Mouse (Mus musculus): ENCODE measurements at regions not wholly inside any gene's neighbourhood (a gene's known extent, or its start where the extent isn't known, plus 50 kb on each side); places are given as distances from the start of the nearest gene placed in this dataset.

DNA sequence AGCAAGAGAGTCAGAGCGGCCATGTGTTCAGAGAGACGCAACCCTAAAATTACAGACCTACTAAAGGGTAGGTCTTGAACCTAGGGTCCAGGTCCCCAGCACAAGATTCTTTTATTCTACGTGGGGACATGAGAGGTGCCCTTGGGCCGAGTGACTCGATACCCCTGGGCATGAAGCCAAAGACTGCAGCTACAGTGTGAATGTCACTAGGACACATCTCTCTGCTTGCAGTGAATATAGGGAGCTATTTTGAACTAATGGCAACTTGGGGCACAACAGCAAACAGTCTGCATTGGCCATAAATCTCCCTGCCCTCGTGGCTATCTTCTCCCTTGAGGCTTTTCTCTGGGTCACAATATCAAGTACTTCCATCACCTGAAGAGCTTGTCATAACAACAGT lies 470.7 kb downstream of the Prss52 start:
- DNase-seq (ENCODE audit: extremely low read depth, insufficient read length, low spot score) = no peak

- DNase-seq (ENCODE audit: extremely low read depth, insufficient read length, low spot score) = no peak
These were observed 471.9 kb downstream of the Prss52 start for GRCm38 (mm10) chr14:64575954-64576353.

GRCm38 (mm10) chr14:64580086-64580485 lies 476.0 kb downstream of the Prss52 start:
- no peak for DNase-seq (ENCODE audit: extremely low read depth, insufficient read length, low spot score)

- no peak for DNase-seq (ENCODE audit: extremely low read depth, insufficient read length, low spot score)
These were observed 476.8 kb downstream of the Prss52 start for GRCm38 (mm10) chr14:64580862-64581261.

- no peak for DNase-seq (ENCODE audit: extremely low read depth, insufficient read length, low spot score)
These were observed 477.6 kb downstream of the Prss52 start for GRCm38 (mm10) chr14:64581705-64582104.

- no peak for DNase-seq (ENCODE audit: extremely low read depth, insufficient read length, low spot score)
These were observed 478.7 kb downstream of the Prss52 start for GRCm38 (mm10) chr14:64582822-64583221.

- no peak for DNase-seq (ENCODE audit: extremely low read depth, insufficient read length, low spot score)
These were observed 480.1 kb downstream of the Prss52 start for GRCm38 (mm10) chr14:64584221-64584620.

- no peak for DNase-seq (ENCODE audit: extremely low read depth, insufficient read length, low spot score)
These were observed 481.0 kb downstream of the Prss52 start for GRCm38 (mm10) chr14:64585081-64585470.

DNA sequence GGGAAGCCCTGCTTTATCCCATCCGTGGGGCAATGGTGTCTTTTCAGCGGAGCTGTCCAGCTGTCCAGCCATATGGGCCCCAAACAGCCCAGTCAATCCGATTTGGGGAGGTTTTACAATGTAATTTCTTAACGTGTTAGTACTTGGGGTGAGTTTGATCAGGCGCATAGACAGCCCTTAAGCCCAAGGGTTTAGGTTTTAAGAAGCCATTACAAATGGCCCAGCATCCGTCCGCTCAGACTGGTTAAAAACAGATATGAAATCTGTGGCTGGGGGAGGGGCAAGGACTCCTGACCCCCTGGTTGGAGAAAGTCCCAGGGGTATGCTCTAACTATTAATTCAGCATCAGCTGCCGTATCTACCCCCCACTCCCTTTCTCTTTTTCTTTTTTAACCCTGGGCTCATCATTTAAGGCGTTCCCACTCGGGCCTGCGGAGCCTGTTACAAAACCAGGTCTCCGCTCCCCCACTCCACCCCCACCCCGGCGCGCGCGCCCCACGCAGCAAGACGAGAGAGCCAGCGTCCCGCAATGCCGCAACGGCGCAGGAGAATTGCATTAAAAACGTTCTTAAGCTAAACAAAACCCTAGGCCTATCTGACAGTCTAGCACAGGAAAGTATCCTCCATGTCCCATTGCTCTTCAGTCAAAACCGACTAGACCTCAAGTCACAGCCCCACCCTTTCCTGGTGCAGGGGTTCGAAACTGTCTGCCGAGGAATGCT lies 481.5 kb downstream of the Prss52 start:
- DNase-seq (ENCODE audit: extremely low read depth, insufficient read length, low spot score) = no peak

DNA sequence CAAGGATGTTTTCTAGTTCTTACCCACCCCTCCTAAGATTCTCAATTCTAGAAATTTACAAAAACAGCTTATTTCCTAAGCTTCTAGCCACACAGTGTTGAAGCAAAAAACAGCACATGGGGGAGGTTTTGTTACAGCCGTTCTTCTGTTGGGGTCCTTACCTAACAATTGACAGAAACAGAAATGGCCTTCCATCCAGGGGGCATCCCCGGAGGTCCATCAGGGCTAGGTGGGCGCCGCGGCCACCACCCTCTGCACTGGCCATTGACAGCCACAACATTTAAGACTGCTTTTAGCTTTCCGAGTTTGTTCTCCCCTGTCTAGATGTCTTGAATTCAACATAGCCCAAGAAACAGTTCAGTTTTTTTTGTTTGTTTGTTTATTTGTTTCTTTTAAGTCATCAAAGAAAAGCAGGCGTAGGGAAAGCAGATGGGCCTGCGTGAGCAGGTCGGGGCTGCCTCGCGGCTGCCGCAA lies 482.3 kb downstream of the Prss52 start:
- DNase-seq (ENCODE audit: extremely low read depth, insufficient read length, low spot score) = no peak

GRCm38 (mm10) chr14:64586860-64587698 lies 483.0 kb downstream of the Prss52 start:
- no peak for DNase-seq (ENCODE audit: extremely low read depth, insufficient read length, low spot score)

DNA sequence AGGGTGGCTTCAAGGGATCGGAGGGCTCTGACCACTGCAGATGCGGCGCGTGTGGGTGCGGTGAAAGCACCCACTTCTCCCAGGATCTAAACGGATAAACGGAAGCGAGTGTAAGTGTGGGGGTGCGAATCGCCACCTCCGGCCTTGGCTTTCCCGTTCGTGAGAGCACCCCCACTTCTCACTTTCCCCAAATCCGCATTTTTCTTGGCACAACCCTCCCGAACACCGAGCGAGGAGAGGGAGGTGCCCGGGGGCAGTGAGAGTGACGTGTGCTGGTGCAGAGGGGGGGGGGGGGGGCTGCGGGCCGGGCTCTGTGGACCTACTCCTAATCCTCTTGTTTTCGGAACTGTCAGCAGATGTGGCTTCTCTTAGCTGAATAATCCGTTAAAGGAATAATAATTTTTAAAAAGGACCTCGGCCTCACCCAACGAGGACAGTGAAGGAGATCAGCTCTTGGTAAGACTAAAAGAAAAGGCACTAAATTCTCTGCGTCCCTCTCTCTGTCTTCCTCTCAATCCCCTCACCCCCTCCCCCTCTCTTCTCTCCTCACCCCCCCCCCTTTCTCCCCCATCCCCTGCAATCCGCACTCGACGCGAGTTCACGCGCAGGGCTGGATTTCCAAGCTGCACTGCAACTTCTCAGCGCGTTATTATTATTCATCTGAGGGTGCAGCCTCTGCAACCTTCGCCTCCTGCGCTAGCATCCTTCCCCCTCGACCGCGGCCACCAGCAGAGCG lies 483.8 kb downstream of the Prss52 start:
- no peak for DNase-seq (ENCODE audit: extremely low read depth, insufficient read length, low spot score)

GRCm38 (mm10) chr14:64588561-64588960 lies 484.5 kb downstream of the Prss52 start:
- DNase-seq (ENCODE audit: extremely low read depth, insufficient read length, low spot score) = no peak

DNA sequence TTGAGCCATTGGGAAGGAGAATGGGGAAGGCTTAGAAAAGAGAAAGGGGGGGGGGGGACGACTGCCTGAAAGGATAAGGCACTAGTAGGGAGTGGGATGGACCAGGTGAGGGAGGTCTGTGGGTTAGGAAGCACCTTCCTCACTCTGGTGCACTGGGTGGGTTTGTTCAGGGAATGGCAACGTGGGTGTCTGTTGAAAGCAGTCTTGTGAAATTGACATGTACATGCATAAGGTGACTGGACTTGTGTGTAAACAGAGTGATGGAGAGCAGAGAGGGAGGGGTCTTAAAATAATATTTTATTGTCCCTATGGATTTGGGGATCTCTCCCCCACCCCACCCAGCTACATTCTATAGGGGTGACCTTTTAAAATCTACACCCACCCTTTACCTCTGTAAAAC lies 485.0 kb downstream of the Prss52 start:
- DNase-seq (ENCODE audit: extremely low read depth, insufficient read length, low spot score) = no peak

- no peak for DNase-seq (ENCODE audit: extremely low read depth, insufficient read length, low spot score)
These were observed 485.8 kb downstream of the Prss52 start for GRCm38 (mm10) chr14:64589571-64590547.

GRCm38 (mm10) chr14:64590611-64591010 lies 486.5 kb downstream of the Prss52 start:
- DNase-seq (ENCODE audit: extremely low read depth, insufficient read length, low spot score) = no peak

- DNase-seq (ENCODE audit: extremely low read depth, insufficient read length, low spot score) = no peak
These were observed 487.2 kb downstream of the Prss52 start for GRCm38 (mm10) chr14:64591091-64591976.

DNA sequence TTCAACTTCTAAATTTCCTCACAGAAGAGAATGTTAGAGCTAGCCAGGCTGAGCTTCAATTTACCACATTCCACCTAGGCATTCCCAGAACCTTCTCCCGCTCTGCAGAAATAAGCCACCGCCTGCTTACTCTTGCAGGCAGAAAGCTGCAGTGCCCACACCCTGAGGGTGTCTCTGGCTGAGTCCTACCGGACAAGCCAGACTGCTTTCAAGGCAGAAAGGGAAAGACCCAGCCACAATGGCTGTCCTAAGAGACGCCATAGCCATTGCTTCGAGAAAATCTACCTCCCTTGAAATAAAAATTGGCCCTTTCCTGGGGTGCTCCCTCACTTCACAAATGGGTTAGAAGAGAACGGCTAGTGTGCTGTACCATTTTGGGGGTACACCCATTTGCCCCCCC lies 488.1 kb downstream of the Prss52 start:
- no peak for DNase-seq (ENCODE audit: extremely low read depth, insufficient read length, low spot score)

- DNase-seq (ENCODE audit: extremely low read depth, insufficient read length, low spot score) = no peak
These were observed 488.7 kb downstream of the Prss52 start for GRCm38 (mm10) chr14:64592706-64593320.
